Mouse (Mus musculus) hindbrain, postnatal 0 days (tissue): ENCODE results near the gene Slc24a3. TPM values are rescaled to one million over a fixed set of nuclear protein-coding genes. Genes with fewer than 3 reads are reported as not detected.
A peak's percentile ranks its signal among the peaks of the same experiment; 100 is the strongest.

Experiments
- ATAC-seq: fragments of 200-750 bp; cut with Nextera tagmentation; 2 replicates; pipeline ENCODE4 v1.8.0; 2017; ENCODE audit warnings: mild to moderate bottlenecking, moderate TSS enrichment, moderate library complexity
- DNase-seq: peaks from one replicate; pipeline ENCODE4 v3.0.0-alpha.2; 2015; ENCODE audit warnings: low spot score
- H3K27ac ChIP-seq: fragments of 300-500 bp; sonication (generic); 2 replicates; pipeline ENCODE4 v1.5.1; 2014; ENCODE audit warnings: mild to moderate bottlenecking
- H3K27me3 ChIP-seq: fragments of 300-500 bp; sonication (generic); 2 replicates; pipeline ENCODE4 v1.6.1; 2014; ENCODE audit warnings: low read length, mixed read lengths; ENCODE audit not compliant: insufficient read depth
- H3K36me3 ChIP-seq: fragments of 300-500 bp; sonication (generic); 2 replicates; pipeline ENCODE4 v1.6.1; 2014; ENCODE audit warnings: low read length, mixed read lengths; ENCODE audit not compliant: insufficient read depth
- H3K4me1 ChIP-seq: fragments of 300-500 bp; sonication (generic); 2 replicates; pipeline ENCODE4 v1.6.1; 2014; ENCODE audit warnings: antibody characterized with exemption, low read length, mixed read lengths; ENCODE audit not compliant: insufficient read depth
- H3K4me2 ChIP-seq: fragments of 300-500 bp; sonication (generic); 2 replicates; pipeline ENCODE4 v1.6.1; 2014; ENCODE audit warnings: low read depth, mild to moderate bottlenecking, low read length, moderate library complexity, mixed read lengths
- H3K4me3 ChIP-seq: fragments of 300-500 bp; sonication (generic); 2 replicates; pipeline ENCODE4 v1.5.1; 2014; ENCODE audit warnings: low read length
- H3K9ac ChIP-seq: fragments of 300-500 bp; sonication (generic); replicated peaks from 2 replicates; pipeline ENCODE4 v1.6.1; 2014; ENCODE audit warnings: mild to moderate bottlenecking, low read length, moderate library complexity, mixed read lengths
- H3K9me3 ChIP-seq: fragments of 300-500 bp; sonication (generic); 2 replicates; pipeline ENCODE4 v1.6.1; 2016; ENCODE audit warnings: low read length, mixed read lengths
- CTCF ChIP-seq: IDR thresholded peaks from 2 replicates; pipeline ENCODE4 v1.5.1; 2016; ENCODE audit warnings: antibody characterized with exemption, control low read depth, low read depth
- WGBS: fragments of 180-500 bp; shearing (Covaris S2); extraction: QIAGEN DNeasy Blood & Tissue Kit; methylation state at CpG from one replicate; pipeline ENCODE4 v1.1.7; 2014; 5-methylcytosine and 5-hydroxymethylcytosine counted together
- polyA plus RNA-seq: library from polyadenylated mRNA; unstranded; fragments of >200 nt; fragmentation: Nextera tagmentation; extraction: Ambion mirVana; gene quantifications from 2 replicates; pipeline ENCODE4 v1.2.1, GENCODE M21; 2015
- total RNA-seq: library from RNA; depleted of rRNA; stranded (reverse); fragments of >200 nt; gene quantifications from 2 replicates; pipeline ENCODE4 v1.2.3, GENCODE M21; 2014

Slc24a3 gene
- total and polyA plus RNA-seq, 2 experiments from 2014 or later, result 28.5 to 63.3 TPM

DNA sequence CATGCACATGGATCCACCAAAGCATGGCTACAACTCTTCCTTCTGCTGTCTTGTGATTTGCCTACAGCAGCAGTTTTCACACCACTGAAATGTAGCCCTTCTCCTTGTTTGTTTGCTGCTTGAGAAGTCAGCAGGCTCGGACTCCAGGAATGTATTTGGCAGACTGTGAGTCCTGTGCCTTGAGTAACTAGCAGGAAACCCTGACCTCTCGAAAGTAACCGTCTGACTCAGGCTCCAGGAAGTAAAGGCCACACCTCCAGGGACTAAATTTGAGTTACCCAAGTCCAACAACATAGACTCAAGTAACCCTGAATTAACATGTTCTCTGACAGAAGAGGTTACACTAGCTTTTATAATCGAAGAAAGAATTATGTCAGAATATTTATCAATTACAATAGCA is 203.2 kb downstream of the Slc24a3 start:
- H3K9me3 ChIP-seq, result no peaks in the 10 kb centered on the region
- ATAC-seq (no peak), DNase-seq (no peak)
- no peak overlapping the region for H3K4me3 ChIP-seq
- H3K27ac ChIP-seq, result no peak overlapping the region
- no peak overlapping the region for H3K9ac ChIP-seq
- no peaks in the 10 kb centered on the region for H3K27me3 ChIP-seq
- WGBS, result 80% methylated on average over 4 of the region's 4 CpGs
- H3K36me3 ChIP-seq, result no peaks in the 10 kb centered on the region
- H3K4me1 ChIP-seq, result no peaks in the 10 kb centered on the region
- no peak overlapping the region for H3K4me2 ChIP-seq
- no peak for TF ChIP-seq CTCF

DNA sequence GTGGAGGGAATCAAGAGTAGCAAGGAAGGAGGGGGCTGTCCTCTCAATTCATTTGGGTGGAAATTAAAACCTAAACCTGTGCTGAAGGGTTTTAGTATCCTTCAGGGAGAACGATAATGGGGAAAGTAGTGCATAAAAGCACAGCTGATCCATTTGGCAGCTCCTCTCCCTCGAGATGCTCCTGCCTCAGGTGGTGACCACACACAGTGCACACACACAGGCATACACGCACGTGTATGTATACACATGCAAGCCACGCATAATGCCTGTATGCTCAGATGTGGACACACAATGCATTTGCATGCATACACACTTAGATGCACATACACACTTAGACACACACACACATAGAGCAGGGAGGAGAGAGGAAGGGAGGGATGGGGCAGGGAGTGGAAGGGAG is 206.2 kb downstream of the Slc24a3 start:
- Histone ChIP-seq H3K4me3 (no peak overlapping the region), H3K9ac (no peak overlapping the region), H3K27ac (no peak overlapping the region), H3K27me3 (no peaks in the 10 kb centered on the region), H3K4me2 (no peak overlapping the region), H3K36me3 (no peaks in the 10 kb centered on the region), H3K4me1 (no peaks in the 10 kb centered on the region), H3K9me3 (no peaks in the 10 kb centered on the region)
- ATAC-seq (peak; percentile 40; the same call in 1 of the 2 replicates), DNase-seq (no peak)
- TF ChIP-seq CTCF, result no peak
- WGBS, result 61% methylated on average over 5 of the region's 5 CpGs

DNA sequence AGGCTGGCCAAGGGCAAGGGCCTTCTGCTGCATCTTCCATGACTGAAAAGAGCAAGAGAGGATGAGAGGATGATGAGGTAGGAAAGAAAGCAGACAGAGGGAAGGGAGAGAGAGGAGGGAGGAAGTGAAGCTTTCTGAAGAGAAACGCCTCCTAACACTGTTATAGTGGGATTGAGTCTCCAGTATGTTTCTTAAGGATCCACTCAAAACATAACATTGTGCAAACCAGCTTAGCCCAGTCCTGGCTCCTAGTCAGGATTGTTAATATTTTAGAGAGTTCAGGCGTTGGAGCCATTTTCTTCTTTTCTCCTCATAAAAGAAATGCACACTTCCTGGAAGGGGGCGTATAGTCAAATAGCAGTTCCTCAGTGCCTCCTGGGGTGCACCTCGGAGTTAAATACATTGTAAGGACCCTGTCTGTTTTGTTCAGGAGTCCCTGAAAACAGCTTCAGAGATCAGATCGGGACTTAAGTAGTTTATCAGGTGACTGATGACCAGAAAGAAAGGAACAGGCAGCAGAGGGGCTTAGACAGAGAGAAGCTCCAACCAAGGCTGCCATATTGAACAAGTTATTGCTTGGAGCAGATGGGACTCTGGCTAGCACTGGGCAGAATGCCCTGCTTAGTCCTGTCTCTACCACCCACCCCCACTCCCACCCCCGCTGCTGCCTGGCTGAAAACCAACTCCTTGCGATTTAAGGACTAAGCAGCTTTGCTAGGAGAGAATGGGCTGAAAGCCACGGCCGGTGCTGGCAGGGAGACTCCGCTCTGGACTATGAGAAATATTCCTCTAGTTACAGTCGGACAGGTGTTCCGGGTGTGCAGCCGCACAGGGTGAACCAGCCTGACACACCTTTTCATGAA is 215.6 kb downstream of the Slc24a3 start:
- no peaks in the 10 kb centered on the region for H3K27me3 ChIP-seq

DNA sequence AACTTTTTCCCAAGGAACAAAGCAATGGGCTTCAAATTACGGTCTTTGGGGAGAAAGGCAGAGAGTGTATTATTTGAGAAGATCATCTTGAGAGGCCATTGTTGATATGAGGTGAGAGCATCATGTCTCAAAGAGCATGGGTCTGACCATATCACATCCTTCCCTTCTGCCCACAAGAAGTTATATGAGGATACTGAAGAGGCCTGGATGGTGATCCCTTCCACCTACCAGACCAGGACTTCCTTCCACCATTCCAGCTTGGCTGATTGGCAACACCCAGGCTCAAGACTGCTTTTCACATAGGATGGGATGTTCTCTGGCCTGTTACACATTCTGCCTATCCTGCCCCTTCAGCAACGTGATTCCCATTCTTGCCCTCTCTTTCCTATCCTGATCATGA is 216.7 kb downstream of the Slc24a3 start:
- DNase-seq (no peak), ATAC-seq (no peak)
- 88% methylated on average over 2 of the region's 2 CpGs for WGBS
- H3K27me3 ChIP-seq, result no peaks in the 10 kb centered on the region
- H3K36me3 ChIP-seq, result no peaks in the 10 kb centered on the region
- no peaks in the 10 kb centered on the region for H3K9me3 ChIP-seq
- H3K4me2 ChIP-seq, result no peak overlapping the region
- H3K4me1 ChIP-seq, result peaks cover 5% of the 10 kb centered on the region
- H3K9ac ChIP-seq, result no peak overlapping the region
- no peak overlapping the region for H3K4me3 ChIP-seq
- TF ChIP-seq CTCF, result no peak
- no peak overlapping the region for H3K27ac ChIP-seq

More for the DNA sequence above, 215.6 kb downstream of the Slc24a3 start:
- peak; percentile 92 for DNase-seq
- no peak for TF ChIP-seq CTCF
- no peaks in the 10 kb centered on the region for H3K36me3 ChIP-seq
- peak; percentile 90 for ATAC-seq
- H3K27ac ChIP-seq, result peak overlapping the region; percentile 45; the same call in 1 of the 2 replicates
- H3K9ac ChIP-seq, result no peak overlapping the region
- H3K9me3 ChIP-seq, result no peaks in the 10 kb centered on the region
- WGBS, result 47% methylated on average over 13 of the region's 13 CpGs
- H3K4me3 ChIP-seq, result no peak overlapping the region
- peak overlapping the region; percentile 31; the same call in 1 of the 2 replicates for H3K4me2 ChIP-seq
- H3K4me1 ChIP-seq, result peaks cover 5% of the 10 kb centered on the region

DNA sequence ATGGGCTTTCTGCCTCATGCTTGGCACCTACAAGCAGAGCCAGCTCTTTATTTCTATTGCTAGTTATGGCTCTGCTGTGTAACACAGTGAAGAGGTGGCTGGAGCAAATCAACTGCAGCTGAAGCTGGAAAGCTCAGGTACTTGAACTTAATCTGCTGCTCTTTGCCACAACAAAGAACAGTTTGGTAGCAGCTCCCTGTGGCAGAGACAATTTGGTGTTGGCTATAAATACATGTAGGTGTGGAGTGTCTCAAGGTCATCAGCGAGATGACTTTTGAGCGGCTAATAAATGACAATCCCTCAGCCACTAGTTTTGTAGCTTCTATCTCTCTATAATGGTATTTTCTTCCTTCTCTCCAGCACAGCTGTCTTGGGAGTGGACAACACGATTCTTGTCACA is 217.7 kb downstream of the Slc24a3 start:
- no peak for ATAC-seq
- WGBS, result 96% methylated on average over 3 of the region's 3 CpGs
- Histone ChIP-seq H3K27me3 (no peaks in the 10 kb centered on the region), H3K9ac (no peak overlapping the region), H3K4me2 (no peak overlapping the region), H3K4me1 (peaks cover 5% of the 10 kb centered on the region), H3K9me3 (no peaks in the 10 kb centered on the region), H3K4me3 (no peak overlapping the region), H3K27ac (no peak overlapping the region), H3K36me3 (no peaks in the 10 kb centered on the region)
- TF ChIP-seq CTCF, result no peak
- DNase-seq, result no peak

DNA sequence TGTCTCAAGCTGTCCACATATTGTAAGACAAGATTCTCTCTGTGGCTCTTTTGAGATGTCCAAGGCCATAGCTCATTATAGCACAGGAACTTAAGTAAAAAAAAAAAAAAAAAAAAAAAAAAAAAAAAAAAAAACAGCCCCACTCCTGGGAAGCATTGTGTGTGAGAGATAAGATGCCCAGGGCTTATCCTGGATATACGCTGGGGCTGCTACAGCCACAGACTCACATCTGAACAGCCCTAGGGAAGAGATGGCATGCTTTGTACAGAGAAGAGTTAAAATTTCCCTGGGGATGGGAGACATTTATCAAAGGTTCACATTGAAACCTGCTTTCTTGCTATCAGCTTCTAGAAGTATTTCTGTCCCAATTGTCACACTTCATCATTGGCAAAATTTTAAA is 218.2 kb downstream of the Slc24a3 start:
- no peak for TF ChIP-seq CTCF

DNA sequence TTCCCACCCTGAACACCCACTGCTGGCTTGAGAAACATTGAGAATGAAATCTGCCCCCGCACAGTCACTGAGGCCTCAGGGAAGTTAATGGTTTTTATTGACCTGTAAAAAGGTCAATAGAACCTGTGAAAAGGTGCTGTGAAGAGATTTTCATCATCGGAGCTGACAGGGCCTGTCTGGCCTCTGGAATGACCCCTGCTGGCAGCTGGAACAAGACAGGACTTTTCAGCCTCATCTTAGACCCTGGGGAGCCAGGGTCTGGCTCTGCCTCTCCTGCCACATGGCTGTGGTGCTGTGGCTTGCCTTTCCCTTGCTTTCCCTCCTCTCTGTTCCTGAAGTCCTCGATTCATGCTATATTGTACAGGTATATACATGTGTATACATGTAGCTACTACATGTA is 228.2 kb downstream of the Slc24a3 start:
- Histone ChIP-seq H3K4me1 (no peaks in the 10 kb centered on the region), H3K27me3 (no peaks in the 10 kb centered on the region), H3K4me3 (no peak overlapping the region), H3K36me3 (no peaks in the 10 kb centered on the region), H3K27ac (no peak overlapping the region), H3K9me3 (no peaks in the 10 kb centered on the region), H3K9ac (no peak overlapping the region), H3K4me2 (no peak overlapping the region)
- 62% methylated on average over 3 of the region's 3 CpGs for WGBS
- no peak for TF ChIP-seq CTCF
- DNase-seq (peak; percentile 36), ATAC-seq (peak; percentile 52; the same call in 1 of the 2 replicates)

More for the DNA sequence above, 218.2 kb downstream of the Slc24a3 start:
- Histone ChIP-seq H3K36me3 (no peaks in the 10 kb centered on the region), H3K27me3 (no peaks in the 10 kb centered on the region), H3K4me3 (no peak overlapping the region), H3K4me2 (no peak overlapping the region), H3K4me1 (peaks cover 5% of the 10 kb centered on the region), H3K9ac (no peak overlapping the region), H3K27ac (no peak overlapping the region), H3K9me3 (no peaks in the 10 kb centered on the region)
- ATAC-seq, result no peak
- 74% methylated on average over 1 of the region's 1 CpGs for WGBS
- DNase-seq, result no peak
